Mouse (Mus musculus): ENCODE measurements at regions not wholly inside any gene's neighbourhood (a gene's known extent, or its start where the extent isn't known, plus 50 kb on each side); places are given as distances from the start of the nearest gene placed in this dataset.

GRCm38 (mm10) chr3:143784353-143784791, 420.6 kb downstream of the Lmo4 start:
- no peak for DNase-seq

DNA sequence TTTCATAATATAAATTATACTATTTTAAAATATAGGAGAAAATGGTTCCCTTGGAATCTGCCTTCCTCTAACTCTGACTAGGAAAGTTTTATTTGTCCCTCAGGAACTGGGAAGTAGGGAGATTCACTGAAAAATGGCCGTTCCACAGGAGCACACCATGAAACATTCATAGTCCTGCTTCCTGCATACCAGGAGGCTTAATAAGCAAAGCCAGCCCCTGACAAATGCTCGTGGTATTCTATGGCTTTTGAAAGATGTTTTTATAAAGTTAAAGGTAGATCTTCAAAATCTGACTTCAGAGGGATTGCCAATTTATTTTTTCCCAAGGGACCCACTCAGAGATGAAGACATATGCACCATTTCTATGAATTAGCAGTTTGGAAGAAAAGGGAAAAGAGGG, 426.9 kb downstream of the Lmo4 start:
- no peak for DNase-seq

DNA sequence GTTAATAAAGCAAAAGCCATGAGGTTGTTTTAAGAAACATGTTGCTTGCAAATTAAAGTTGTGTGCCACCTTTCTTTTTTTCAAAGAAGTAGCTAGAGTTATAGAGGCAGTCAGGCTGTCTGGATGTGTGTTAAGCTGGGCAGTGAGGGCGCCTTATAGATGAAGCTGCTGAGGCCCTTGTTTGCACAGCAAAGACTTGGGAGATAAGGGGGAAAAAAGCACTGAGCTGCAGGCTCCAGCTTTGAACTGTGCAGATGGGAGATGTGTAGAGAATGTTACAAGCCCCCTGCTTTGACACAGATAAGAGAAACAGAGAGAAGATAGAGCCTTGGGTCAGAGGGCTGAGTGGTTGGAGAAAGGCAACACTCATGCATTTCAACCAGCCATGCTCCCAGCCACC, 445.7 kb downstream of the Lmo4 start:
- no peak for DNase-seq

DNA sequence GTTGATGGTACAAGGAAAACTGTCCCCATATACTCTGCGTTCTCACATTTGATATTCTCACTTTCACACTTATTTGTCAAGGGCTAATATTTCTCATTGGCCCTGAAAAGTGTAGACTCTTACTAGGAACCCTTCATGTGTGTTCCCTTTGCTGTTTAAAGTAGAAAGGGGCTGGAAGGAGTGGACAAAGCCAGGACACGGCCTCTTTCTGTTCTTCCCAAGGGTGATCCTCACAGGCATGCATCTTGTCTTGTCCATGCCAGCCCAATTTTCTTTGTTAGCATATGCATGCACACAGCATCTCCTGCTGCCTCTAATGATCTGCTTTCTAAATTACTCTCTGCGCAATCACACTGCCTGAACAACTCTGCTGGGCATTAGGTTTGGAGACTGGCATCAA, 451.8 kb downstream of the Lmo4 start:
- DNase-seq, result no peak

DNA sequence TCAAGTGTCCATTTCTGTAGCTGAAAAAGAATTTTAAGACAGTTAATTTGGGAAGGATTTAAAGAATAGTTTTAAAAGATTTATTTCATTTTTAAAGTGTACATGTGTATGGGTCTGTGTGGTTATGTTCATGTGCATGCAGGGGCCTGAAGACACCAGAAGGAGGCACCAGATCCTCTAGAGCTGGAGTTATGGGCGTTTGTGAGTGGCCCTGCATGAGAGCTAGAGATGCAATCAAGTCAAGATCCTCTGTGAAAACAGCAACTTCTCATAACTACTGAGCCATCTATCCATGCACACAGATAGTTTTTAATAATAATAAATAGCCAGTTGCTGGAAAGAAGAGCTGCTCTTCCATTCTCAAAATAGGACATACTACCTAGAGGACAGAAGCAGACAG, 452.4 kb downstream of the Lmo4 start:
- no peak for DNase-seq

DNA sequence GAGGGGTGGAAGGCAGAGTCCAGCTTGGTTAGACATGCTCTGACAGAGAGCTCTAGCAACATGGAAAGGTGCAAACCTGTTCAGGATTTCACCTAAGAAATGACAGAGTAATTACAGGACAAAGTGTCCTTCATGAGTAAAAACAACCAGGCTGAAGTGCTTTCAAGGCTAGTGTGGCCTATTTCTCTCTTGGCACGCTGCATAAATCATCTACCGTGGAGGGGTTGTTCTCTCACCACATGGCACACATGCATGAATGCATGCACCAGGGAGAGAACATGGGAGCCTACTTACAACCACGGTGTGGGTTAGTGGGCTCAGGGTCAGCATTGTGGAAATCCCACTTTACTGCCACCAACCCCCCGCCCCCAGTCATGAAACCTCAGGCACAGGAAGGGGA, 454.9 kb downstream of the Lmo4 start:
- no peak for DNase-seq

DNA sequence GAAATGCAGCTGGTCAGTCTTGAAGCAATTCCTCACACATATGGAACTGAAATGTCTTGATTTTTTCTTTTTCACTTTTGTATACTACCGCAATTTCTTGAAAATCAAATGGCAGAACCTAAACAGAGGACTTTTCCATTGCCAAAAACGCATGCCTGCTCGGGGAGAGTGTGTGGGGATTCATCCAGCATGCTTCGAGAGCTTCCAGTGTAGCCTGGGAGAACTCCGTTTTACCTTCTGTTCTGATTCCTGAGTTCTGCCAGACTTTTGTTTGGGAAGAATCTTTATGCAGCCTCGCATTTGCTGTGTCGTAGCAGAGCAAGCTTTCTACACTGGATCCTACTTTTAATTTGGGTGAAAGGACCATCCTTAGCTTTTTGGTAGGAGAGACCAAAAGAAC, 461.4 kb downstream of the Lmo4 start:
- no peak for DNase-seq

DNA sequence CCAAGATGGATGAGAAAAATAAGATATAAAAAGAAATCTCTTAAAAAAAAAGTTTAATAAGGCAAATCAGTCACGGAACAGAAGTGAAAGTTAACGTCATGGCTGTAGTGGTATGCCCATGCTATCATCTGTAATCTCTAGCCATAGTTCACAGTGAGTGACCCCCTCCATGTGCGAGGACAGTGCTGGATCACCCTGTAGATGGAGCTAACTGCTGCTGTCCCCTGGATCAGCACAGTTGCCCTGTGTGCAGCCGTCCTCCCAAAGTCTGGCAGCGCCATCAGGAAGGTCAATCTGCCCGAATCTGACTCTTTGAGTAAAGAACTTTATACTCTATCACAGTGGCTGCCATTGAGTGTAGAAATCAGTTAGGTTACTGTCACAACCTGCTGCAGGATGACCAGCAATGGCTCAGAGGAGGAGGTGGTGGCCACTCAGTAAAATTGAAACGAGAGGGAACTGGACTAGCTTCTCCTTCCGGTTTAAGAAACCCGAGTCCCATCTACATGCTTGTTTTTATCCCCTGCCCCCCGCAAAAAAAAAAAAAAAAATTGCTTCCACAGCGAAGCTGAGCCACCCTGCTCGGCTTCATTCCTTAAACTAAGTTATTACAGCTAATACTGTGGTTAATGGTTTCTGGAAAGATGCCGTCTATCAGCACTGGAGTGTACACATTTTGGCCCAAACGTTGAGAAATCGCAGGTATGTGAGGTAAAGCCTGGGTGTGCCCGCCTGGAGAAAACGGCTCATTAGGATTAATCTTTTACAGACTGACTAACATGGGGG, 462.0 kb downstream of the Lmo4 start:
- no peak for DNase-seq

DNA sequence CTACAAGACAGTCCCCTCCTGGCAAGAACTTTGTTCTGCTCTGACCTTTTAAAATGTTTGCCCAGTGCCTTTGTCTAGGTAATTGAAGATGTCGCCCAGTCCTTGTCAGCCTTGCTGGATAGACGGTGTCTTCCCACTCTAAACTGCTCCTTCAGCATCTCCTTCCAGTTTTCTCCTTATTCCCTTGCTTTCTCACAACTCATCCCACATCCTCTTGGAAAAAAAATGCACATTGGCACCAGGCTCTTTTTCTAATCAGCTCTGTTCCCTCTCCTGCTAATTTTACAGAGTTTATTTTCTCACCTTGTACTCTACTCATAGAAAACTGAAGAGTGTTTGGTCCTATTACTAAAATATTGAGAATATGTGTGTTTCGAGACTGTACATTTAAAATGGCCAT, 466.3 kb downstream of the Lmo4 start:
- no peak for DNase-seq

DNA sequence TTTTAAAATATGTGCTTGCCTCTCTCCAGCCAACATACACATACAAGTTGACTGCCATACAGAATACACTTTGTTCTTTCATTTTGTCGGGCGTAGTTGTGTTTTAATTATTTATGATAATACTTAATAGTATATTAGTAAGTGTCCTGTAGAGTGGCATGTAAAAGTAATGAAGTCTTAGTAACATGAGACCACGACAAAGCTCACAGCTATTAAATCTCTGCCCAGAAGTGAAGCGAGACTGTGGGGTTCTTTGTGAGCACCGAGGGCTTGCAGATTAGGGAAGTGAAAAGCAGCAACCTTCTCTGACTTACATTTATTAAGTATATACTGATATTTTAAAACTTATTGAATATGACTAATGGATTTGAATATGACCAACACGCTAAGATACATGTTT, 467.2 kb downstream of the Lmo4 start:
- DNase-seq, result no peak

DNA sequence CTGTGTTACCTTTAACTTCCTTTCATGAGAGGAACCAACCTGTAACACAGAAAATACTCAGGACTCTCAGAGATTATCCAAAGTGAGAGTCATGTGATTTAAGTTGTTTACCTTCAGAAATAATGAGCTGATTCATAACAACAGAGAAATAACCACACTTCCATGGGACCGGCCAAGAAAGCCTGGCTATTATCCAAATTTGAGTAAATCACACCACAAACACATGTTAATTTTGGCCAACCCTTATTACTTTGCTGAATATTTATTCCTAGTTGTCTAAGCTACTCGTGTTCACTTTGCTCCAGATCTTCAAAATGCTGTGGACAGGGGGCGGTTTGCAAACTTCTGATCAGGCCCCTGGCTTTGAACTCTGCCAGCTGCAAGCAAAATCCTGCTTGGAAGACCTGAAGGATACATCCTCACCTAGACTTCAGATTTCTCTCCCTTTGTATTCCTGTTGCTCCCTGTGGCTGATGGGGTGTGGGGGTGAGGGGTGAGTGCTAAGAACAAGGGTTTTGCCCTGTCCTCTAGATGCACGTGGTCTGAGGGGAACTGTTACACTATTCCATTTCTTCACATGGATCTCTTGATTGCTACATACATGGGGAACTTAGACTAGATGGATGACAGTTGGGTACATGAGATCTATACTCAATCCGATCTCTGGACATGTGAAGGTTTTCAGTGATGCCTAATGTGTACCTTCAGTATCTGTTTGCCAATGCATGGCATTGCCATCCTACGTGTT, 468.2 kb downstream of the Lmo4 start:
- no peak for DNase-seq

DNA sequence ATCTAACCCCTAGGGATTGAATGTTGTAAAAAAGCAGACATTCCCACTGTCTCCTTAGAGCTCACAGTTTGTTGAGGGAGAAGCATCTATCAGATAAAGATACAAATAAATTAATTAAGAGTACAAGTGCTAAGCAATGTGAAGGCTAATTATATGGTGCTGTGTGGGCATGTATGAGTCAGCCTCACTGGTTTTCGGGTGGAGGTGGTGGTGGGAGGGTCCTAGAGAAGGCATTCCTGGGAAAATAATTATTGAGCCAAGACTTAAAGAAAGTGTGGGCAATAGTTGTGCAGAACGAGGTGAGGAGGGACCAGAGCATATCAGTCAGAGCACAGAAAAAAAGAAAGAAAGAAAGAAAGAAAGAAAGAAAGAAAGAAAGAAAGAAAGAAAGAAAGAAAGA, 470.2 kb downstream of the Lmo4 start:
- no peak for DNase-seq

- no peak for DNase-seq
Measured at GRCm38 (mm10) chr3:143732966-143733725, 471.9 kb downstream of the Lmo4 start.

DNA sequence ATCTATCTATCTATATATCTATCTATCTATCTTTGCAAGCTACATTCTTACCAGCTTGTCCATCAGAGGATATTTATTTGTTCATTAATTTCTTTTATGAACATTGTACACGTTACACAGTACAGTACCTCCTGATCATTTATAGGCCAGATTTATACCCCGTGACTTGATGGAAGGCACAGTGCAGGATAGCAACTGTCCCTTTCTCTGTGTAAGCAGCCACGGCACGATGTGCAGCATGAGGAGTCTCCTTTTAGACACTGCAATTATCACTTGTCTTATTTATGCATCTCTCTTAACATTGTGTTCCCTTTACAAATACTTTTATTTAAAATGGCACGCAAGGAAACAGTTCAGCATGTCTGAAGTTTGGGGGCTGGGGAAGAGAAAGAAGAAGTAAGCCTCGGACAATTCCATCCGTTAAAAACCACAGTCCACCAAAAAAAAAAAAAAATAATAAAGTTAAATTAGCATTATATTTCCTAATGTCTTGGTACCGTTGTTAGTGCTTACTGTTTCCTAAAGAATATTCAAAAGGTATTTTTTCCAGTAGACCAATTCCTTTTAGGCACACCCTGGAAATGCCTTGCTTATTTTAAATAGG, 475.4 kb downstream of the Lmo4 start:
- DNase-seq, result no peak

GRCm38 (mm10) chr3:143722571-143722970, 482.4 kb downstream of the Lmo4 start:
- no peak for DNase-seq

GRCm38 (mm10) chr3:143722082-143722481, 482.9 kb downstream of the Lmo4 start:
- DNase-seq, result no peak

GRCm38 (mm10) chr3:143713183-143713582, 491.8 kb downstream of the Lmo4 start:
- no peak for DNase-seq

DNA sequence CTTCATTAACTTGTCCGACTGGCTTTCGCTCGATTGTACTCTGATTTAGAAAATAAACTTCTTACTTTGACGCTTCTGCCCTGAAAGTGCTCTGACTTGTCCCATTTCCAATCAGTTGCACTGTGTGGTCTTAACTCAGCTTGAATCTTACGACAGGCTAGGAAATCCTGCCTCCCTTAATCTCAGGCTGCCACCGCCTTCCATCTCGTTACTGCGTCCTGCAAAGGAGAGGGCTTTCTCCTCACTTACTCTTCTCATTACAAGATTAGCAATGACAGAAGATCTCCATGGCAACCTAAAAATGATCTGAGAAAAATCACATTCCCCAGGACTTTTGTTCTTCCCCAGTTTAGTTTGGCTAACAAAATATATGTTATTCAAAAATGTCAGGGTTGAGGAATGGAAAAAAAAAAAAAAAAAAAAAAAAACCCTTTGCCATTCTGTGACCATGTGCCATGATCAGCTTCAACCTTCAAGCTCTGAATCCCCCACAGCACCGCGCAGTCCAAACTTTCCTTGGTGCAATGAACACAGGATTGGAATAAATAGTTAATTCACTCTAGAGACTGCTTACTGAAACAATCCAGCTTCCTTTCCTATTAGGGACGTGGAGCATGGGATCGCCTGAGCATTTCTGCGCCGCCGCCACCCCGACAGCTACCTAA, 494.1 kb downstream of the Lmo4 start:
- DNase-seq, result no peak

GRCm38 (mm10) chr3:143706679-143707078, 498.3 kb downstream of the Lmo4 start:
- DNase-seq, result no peak

- DNase-seq, result no peak
Measured at GRCm38 (mm10) chr3:143694817-143695216, 510.2 kb downstream of the Lmo4 start.

DNA sequence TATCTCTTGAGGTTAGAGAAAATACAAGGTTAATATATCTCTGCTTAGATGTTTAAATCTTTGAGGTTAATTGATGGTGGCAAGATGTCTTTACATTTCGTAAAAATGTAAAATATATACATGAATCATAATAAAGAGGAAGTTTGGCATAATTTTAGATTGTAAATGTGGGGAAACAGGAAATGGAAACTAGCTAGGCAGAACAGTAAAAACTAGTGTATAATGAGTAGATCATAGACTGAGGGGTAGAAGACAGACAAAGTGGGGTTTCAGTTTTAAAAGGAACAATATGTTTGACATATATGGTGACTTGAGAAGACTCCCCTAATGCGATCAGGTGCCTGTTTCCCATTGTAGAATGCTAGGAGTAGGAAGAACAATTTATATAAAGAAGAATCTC, 519.3 kb downstream of the Lmo4 start:
- no peak for DNase-seq

GRCm38 (mm10) chr3:143678186-143678585, 526.8 kb downstream of the Lmo4 start:
- no peak for DNase-seq

- DNase-seq, result no peak
Measured at GRCm38 (mm10) chr3:143674855-143675254, 530.2 kb downstream of the Lmo4 start.

All from cerebellum, adult 18-20 months (tissue).